8 mouse cellular contexts compared by ENCODE assay signal in genomic region chr9:20868448-20869001, GRCm38 (mm10). TPM values are rescaled to one million over a fixed set of nuclear protein-coding genes. Genes with fewer than 3 reads are reported as not detected.
DNase-seq lines count a peak whose midpoint lies in the region; ATAC-seq and TF ChIP-seq lines count a peak whose summit lies in the region.

Gene A230050P20Rik, plus strand, starts transcription at chr9:20868642.

- peak within 1 kb of the TSS; percentile 47 for H3K4me3 ChIP-seq in hindbrain, embryonic 16.5 days (ENCODE audit: low read length)
- peak within 1 kb of the TSS; percentile 53 for H3K4me3 ChIP-seq in macrophage (ENCODE audit: inconsistent target)

- WGBS in hindbrain, embryonic 16.5 days = 10% methylated on average over 46 of the region's 53 CpGs
- 2% methylated on average over 53 of the region's 53 CpGs for WGBS in macrophage (ENCODE audit: missing documents)

- H3K4me1 ChIP-seq in hindbrain, embryonic 16.5 days (ENCODE audit: control insufficient read depth, insufficient read depth, low read depth, low read length) = 0 out of 2 replicates have a peak, but pooled peaks cover 2% of the 10 kb centered on the region

- H3K36me3 ChIP-seq in hindbrain, embryonic 16.5 days (ENCODE audit: control insufficient read depth, insufficient read depth, low read length) = no peaks in the 10 kb centered on the region
- H3K36me3 ChIP-seq in macrophage (ENCODE audit: inconsistent target) = peaks cover 14% of the 10 kb centered on the region; the same call in 1 of the 2 replicates

- no peak within 1 kb of the TSS for H3K27ac ChIP-seq in hindbrain, embryonic 16.5 days (ENCODE audit: low read depth, low read length)
- no peak within 1 kb of the TSS for H3K27ac ChIP-seq in macrophage

- no peaks in the 10 kb centered on the region for H3K79me2 ChIP-seq in macrophage (ENCODE audit: inconsistent target)

- peak within 1 kb of the TSS; percentile 57 for H3K4me2 ChIP-seq in hindbrain, embryonic 16.5 days (ENCODE audit: low read length)

- TF ChIP-seq CTCF in brain, embryonic 14.5 days (IDR thresholded peaks at IDR 0.05; ENCODE audit: borderline replicate concordance, extremely low read depth, insufficient read depth, insufficient read length) = no peak

- no peaks in the 10 kb centered on the region for H3K9me3 ChIP-seq in hindbrain, embryonic 16.5 days (ENCODE audit: control insufficient read depth, low read length)

- peaks cover 23% of the 10 kb centered on the region for H3K27me3 ChIP-seq in hindbrain, embryonic 16.5 days (replicated peaks; ENCODE audit: control insufficient read depth, insufficient read depth, low read length)

- DNase-seq in gastrocnemius, postnatal 10 days = peak; percentile 58
- DNase-seq in gastrocnemius, adult 8-10 months (ENCODE audit: low spot score in 2 of 2) = no peak
- peak; percentile 15 for DNase-seq in brain, embryonic 14.5 days (ENCODE audit: low read depth)
- DNase-seq in left cerebral cortex, postnatal 10 days (ENCODE audit: extremely low spot score in 1 of 2, low spot score in 2 of 2) = peak; percentile 58 to 89
- DNase-seq in right cerebral cortex, postnatal 4 days = peak; percentile 68

- ATAC-seq in frontal cortex, adult (ENCODE audit: low TSS enrichment) = peak; percentile 83
- peak; percentile 71 for ATAC-seq in hindbrain, embryonic 16.5 days

- peak within 1 kb of the TSS; percentile 55 for H3K9ac ChIP-seq in hindbrain, embryonic 16.5 days (ENCODE audit: low read depth, low read length)

- intact Hi-C loops in left cerebral cortex, postnatal 10 days (cut with DNase I) = no loop called here

- TF ChIP-seq POLR2A in brain, embryonic 14.5 days (IDR thresholded peaks at IDR 0.05; ENCODE audit: borderline replicate concordance, extremely low read depth, insufficient read depth, insufficient read length, poor library complexity, severe bottlenecking) = no peak

RNA-seq across cellular contexts. Expression of gene A230050P20Rik, which starts in this region (rescaled TPM):
- 1 to 10 TPM; 4.8 to 7.6 TPM for total RNA-seq in gastrocnemius, postnatal 10 days (2021)
- total RNA-seq in gastrocnemius, adult 8-10 months (2022) = 1 to 10 TPM in 3 of 4 experiments, under 1 TPM in 1; 0.53 to 2.7 (median 1.5) TPM
- 6.6 and 8.7 TPM in 2 replicates for polyA plus RNA-seq in brain, embryonic 14.5 days (2012; rRNA removed)
- 18.1 and 22.6 TPM in 2 replicates for polyA plus RNA-seq in hindbrain, embryonic 16.5 days (2015; fragmentation: Nextera tagmentation; extraction: Ambion mirVana)
- total RNA-seq in left cerebral cortex, postnatal 10 days (2021) = 10 to 100 TPM; 48.8 to 50.5 TPM
- total RNA-seq in macrophage (2018; cell fraction: chromatin; rRNA removed) = 100 to 1,000 TPM in 1 of 26 experiments, 10 to 100 TPM in 25; 27.6 to 125 (median 59.8) TPM
- 10 to 100 TPM in 4 of 26 experiments, 1 to 10 TPM in 22; 3.9 to 12.1 (median 7.8) TPM for total RNA-seq in macrophage (2018; cell fraction: cytosol; rRNA removed)
- 10 to 100 TPM; 22.4 to 90.6 (median 51.6) TPM for total RNA-seq in macrophage (2018; cell fraction: nucleus; rRNA removed)
- polyA plus RNA-seq in macrophage (2018) = 9.0 to 17.6 TPM (median 12.0 TPM) in 3 replicates

Comparison
In these comparisons a context has a peak if more than half of its experiments do, and no peak if none do; other contexts are left out.
1. RNA of gene A230050P20Rik (total RNA-seq): 48.8 to 50.5 TPM in left cerebral cortex, postnatal 10 days; 4.8 to 7.6 TPM in gastrocnemius, postnatal 10 days and 0.53 to 2.7 TPM in gastrocnemius, adult 8-10 months; every median in the first group is over 4 times any median in the second.
2. DNase-seq: peak in gastrocnemius, postnatal 10 days (single experiment), brain, embryonic 14.5 days (single experiment), left cerebral cortex, postnatal 10 days (2 of 2) and right cerebral cortex, postnatal 4 days (single experiment); none in gastrocnemius, adult 8-10 months (0 of 2).